Mouse (Mus musculus): ENCODE results near the gene Zfyve9.

DNA sequence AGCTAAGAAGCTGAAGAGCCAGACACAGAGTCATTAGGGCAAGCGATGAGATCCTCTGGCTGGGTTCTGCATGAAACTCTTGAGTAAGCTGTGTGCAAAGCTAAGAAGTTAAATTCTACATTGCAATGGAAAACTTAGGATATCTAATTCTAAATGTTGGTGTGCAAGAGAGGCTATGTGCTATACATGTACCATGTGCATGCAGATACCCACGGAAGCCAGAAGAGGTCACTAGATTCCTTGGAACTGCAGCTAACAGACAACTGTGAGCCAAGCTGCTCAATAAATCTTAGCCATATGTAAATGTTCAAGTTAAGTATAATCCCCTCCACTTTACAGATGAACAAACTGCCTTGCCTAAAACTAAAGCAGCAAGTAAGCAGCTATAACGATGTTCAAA lies 83.7 kb downstream of the Zfyve9 start:
- no peak for TF ChIP-seq GATA1 (IDR thresholded peaks at IDR 0.05; ENCODE audit: borderline replicate concordance, low read length)
- TF ChIP-seq FLI1 (IDR thresholded peaks at IDR 0.05; ENCODE audit: low read length): no peak
